Mouse (Mus musculus): ENCODE results near the gene Nsd2. TPM values are rescaled to one million over a fixed set of nuclear protein-coding genes. Genes with fewer than 3 reads are reported as not detected.

Gene Nsd2
- polyA plus RNA-seq, 1 experiment from 2014 or later, result 81.6 TPM

GRCm38 (mm10) chr5:33857693-33858092, 37.2 kb downstream of the Nsd2 start:
- H3K4me2 ChIP-seq, result no peak overlapping the region
- H3K9me3 ChIP-seq, result no peaks in the 10 kb centered on the region
- peaks cover 45% of the 10 kb centered on the region for H3K36me3 ChIP-seq (replicated peaks)
- H3K27ac ChIP-seq, result no peak overlapping the region
- no peak overlapping the region for H3K4me3 ChIP-seq
- H3K4me1 ChIP-seq, result no peaks in the 10 kb centered on the region
- no peak overlapping the region for H3K9ac ChIP-seq
- ATAC-seq (replicated peaks), result no peak
- no peaks in the 10 kb centered on the region for H3K27me3 ChIP-seq (replicated peaks)

GRCm38 (mm10) chr5:33875472-33875871, 54.9 kb downstream of the Nsd2 start:
- H3K4me1 ChIP-seq, result no peaks in the 10 kb centered on the region
- no peak for ATAC-seq (replicated peaks)
- 100% methylated on average over 1 of the region's 1 CpGs for WGBS
- H3K4me3 ChIP-seq, result no peak overlapping the region
- peaks cover 44% of the 10 kb centered on the region for H3K36me3 ChIP-seq (replicated peaks)
- H3K27ac ChIP-seq, result no peak overlapping the region
- no peaks in the 10 kb centered on the region for H3K9me3 ChIP-seq
- H3K9ac ChIP-seq, result no peak overlapping the region
- H3K4me2 ChIP-seq, result no peak overlapping the region
- H3K27me3 ChIP-seq (replicated peaks), result no peaks in the 10 kb centered on the region

GRCm38 (mm10) chr5:33881118-33881517, 60.6 kb downstream of the Nsd2 start:
- H3K36me3 ChIP-seq (replicated peaks), result peaks cover 71% of the 10 kb centered on the region
- ATAC-seq (replicated peaks), result no peak
- 94% methylated on average over 4 of the region's 4 CpGs for WGBS
- H3K4me3 ChIP-seq, result no peak overlapping the region
- no peak overlapping the region for H3K27ac ChIP-seq
- H3K4me1 ChIP-seq, result no peaks in the 10 kb centered on the region
- no peak overlapping the region for H3K4me2 ChIP-seq
- H3K9me3 ChIP-seq, result no peaks in the 10 kb centered on the region
- H3K9ac ChIP-seq, result no peak overlapping the region
- no peaks in the 10 kb centered on the region for H3K27me3 ChIP-seq (replicated peaks)

GRCm38 (mm10) chr5:33893406-33893805, 72.9 kb downstream of the Nsd2 start:
- Histone ChIP-seq H3K27me3 (replicated peaks) (no peaks in the 10 kb centered on the region), H3K4me2 (no peak overlapping the region), H3K27ac (no peak overlapping the region), H3K9me3 (no peaks in the 10 kb centered on the region), H3K9ac (no peak overlapping the region), H3K4me3 (no peak overlapping the region), H3K36me3 (replicated peaks) (peaks cover 60% of the 10 kb centered on the region), H3K4me1 (no peaks in the 10 kb centered on the region)
- ATAC-seq (replicated peaks), result no peak
- 94% methylated on average over 6 of the region's 6 CpGs for WGBS

GRCm38 (mm10) chr5:33895116-33895515, 74.6 kb downstream of the Nsd2 start:
- WGBS, result 86% methylated on average over 9 of the region's 9 CpGs
- H3K36me3 ChIP-seq (replicated peaks), result peaks cover 68% of the 10 kb centered on the region
- H3K27ac ChIP-seq, result no peak overlapping the region
- no peaks in the 10 kb centered on the region for H3K27me3 ChIP-seq (replicated peaks)
- H3K4me1 ChIP-seq, result no peaks in the 10 kb centered on the region
- H3K4me2 ChIP-seq, result no peak overlapping the region
- no peak overlapping the region for H3K9ac ChIP-seq
- H3K9me3 ChIP-seq, result no peaks in the 10 kb centered on the region
- H3K4me3 ChIP-seq, result no peak overlapping the region
- no peak for ATAC-seq (replicated peaks)

- Histone ChIP-seq H3K4me1 (no peaks in the 10 kb centered on the region), H3K27ac (no peak overlapping the region), H3K9me3 (no peaks in the 10 kb centered on the region), H3K9ac (no peak overlapping the region), H3K4me2 (no peak overlapping the region), H3K4me3 (no peak overlapping the region), H3K27me3 (replicated peaks) (no peaks in the 10 kb centered on the region), H3K36me3 (replicated peaks) (peaks cover 77% of the 10 kb centered on the region)
- ATAC-seq (replicated peaks), result no peak
- WGBS, result 84% methylated on average over 2 of the region's 2 CpGs
Measured at GRCm38 (mm10) chr5:33897158-33897557, 76.6 kb downstream of the Nsd2 start.

- no peaks in the 10 kb centered on the region for H3K9me3 ChIP-seq
- H3K4me1 ChIP-seq, result no peaks in the 10 kb centered on the region
- no peak for ATAC-seq (replicated peaks)
- 87% methylated on average over 9 of the region's 9 CpGs for WGBS
- no peak overlapping the region for H3K4me3 ChIP-seq
- no peaks in the 10 kb centered on the region for H3K27me3 ChIP-seq (replicated peaks)
- H3K9ac ChIP-seq, result no peak overlapping the region
- no peak overlapping the region for H3K27ac ChIP-seq
- H3K4me2 ChIP-seq, result no peak overlapping the region
- H3K36me3 ChIP-seq (replicated peaks), result peaks cover 71% of the 10 kb centered on the region
Measured at GRCm38 (mm10) chr5:33898671-33899070, 78.1 kb downstream of the Nsd2 start.

- no peak overlapping the region for H3K4me3 ChIP-seq
- H3K27ac ChIP-seq, result no peak overlapping the region
- H3K9me3 ChIP-seq, result no peaks in the 10 kb centered on the region
- peaks cover 66% of the 10 kb centered on the region for H3K36me3 ChIP-seq (replicated peaks)
- ATAC-seq (replicated peaks), result no peak
- H3K27me3 ChIP-seq (replicated peaks), result no peaks in the 10 kb centered on the region
- H3K9ac ChIP-seq, result no peak overlapping the region
- 95% methylated on average over 3 of the region's 3 CpGs for WGBS
- H3K4me2 ChIP-seq, result no peak overlapping the region
- H3K4me1 ChIP-seq, result no peaks in the 10 kb centered on the region
Measured at GRCm38 (mm10) chr5:33899245-33899644, 78.7 kb downstream of the Nsd2 start.

GRCm38 (mm10) chr5:33900101-33900500, 79.6 kb downstream of the Nsd2 start:
- H3K36me3 ChIP-seq (replicated peaks), result peaks cover 57% of the 10 kb centered on the region
- no peak overlapping the region for H3K27ac ChIP-seq
- H3K4me3 ChIP-seq, result no peak overlapping the region
- no peaks in the 10 kb centered on the region for H3K9me3 ChIP-seq
- H3K4me2 ChIP-seq, result no peak overlapping the region
- WGBS, result 93% methylated on average over 3 of the region's 3 CpGs
- no peak overlapping the region for H3K9ac ChIP-seq
- no peaks in the 10 kb centered on the region for H3K4me1 ChIP-seq
- ATAC-seq (replicated peaks), result no peak
- H3K27me3 ChIP-seq (replicated peaks), result no peaks in the 10 kb centered on the region

- peaks cover 50% of the 10 kb centered on the region for H3K36me3 ChIP-seq (replicated peaks)
- no peak overlapping the region for H3K4me2 ChIP-seq
- H3K27me3 ChIP-seq (replicated peaks), result no peaks in the 10 kb centered on the region
- no peak overlapping the region for H3K27ac ChIP-seq
- H3K9me3 ChIP-seq, result no peaks in the 10 kb centered on the region
- no peak overlapping the region for H3K4me3 ChIP-seq
- H3K4me1 ChIP-seq, result no peaks in the 10 kb centered on the region
- H3K9ac ChIP-seq, result no peak overlapping the region
- no peak for ATAC-seq (replicated peaks)
- WGBS, result 97% methylated on average over 9 of the region's 9 CpGs
Measured at GRCm38 (mm10) chr5:33900701-33901263, 80.3 kb downstream of the Nsd2 start.

GRCm38 (mm10) chr5:33901278-33901677, 80.8 kb downstream of the Nsd2 start:
- Histone ChIP-seq H3K9ac (no peak overlapping the region), H3K27me3 (replicated peaks) (no peaks in the 10 kb centered on the region), H3K27ac (no peak overlapping the region), H3K4me2 (no peak overlapping the region), H3K4me3 (no peak overlapping the region), H3K4me1 (no peaks in the 10 kb centered on the region), H3K36me3 (replicated peaks) (peaks cover 47% of the 10 kb centered on the region), H3K9me3 (no peaks in the 10 kb centered on the region)
- ATAC-seq (replicated peaks), result no peak
- 89% methylated on average over 3 of the region's 3 CpGs for WGBS

- no peaks in the 10 kb centered on the region for H3K4me1 ChIP-seq
- no peak overlapping the region for H3K4me3 ChIP-seq
- ATAC-seq (replicated peaks), result no peak
- H3K27ac ChIP-seq, result no peak overlapping the region
- H3K9ac ChIP-seq, result no peak overlapping the region
- H3K9me3 ChIP-seq, result no peaks in the 10 kb centered on the region
- H3K36me3 ChIP-seq (replicated peaks), result peaks cover 36% of the 10 kb centered on the region
- no peak overlapping the region for H3K4me2 ChIP-seq
- WGBS, result 94% methylated on average over 2 of the region's 2 CpGs
- no peaks in the 10 kb centered on the region for H3K27me3 ChIP-seq (replicated peaks)
Measured at GRCm38 (mm10) chr5:33902696-33903095, 82.2 kb downstream of the Nsd2 start.

GRCm38 (mm10) chr5:33903176-33903575, 82.7 kb downstream of the Nsd2 start:
- peaks cover 36% of the 10 kb centered on the region for H3K36me3 ChIP-seq (replicated peaks)

More at GRCm38 (mm10) chr5:33903176-33903575, 82.7 kb downstream of the Nsd2 start:
- 85% methylated on average over 9 of the region's 9 CpGs for WGBS
- Histone ChIP-seq H3K4me1 (no peaks in the 10 kb centered on the region), H3K27ac (no peak overlapping the region), H3K4me3 (no peak overlapping the region), H3K4me2 (no peak overlapping the region), H3K9me3 (no peaks in the 10 kb centered on the region), H3K27me3 (replicated peaks) (no peaks in the 10 kb centered on the region), H3K9ac (no peak overlapping the region)
- no peak for ATAC-seq (replicated peaks)
